8 mouse cellular contexts compared by ENCODE assay signal in the genomic region with DNA sequence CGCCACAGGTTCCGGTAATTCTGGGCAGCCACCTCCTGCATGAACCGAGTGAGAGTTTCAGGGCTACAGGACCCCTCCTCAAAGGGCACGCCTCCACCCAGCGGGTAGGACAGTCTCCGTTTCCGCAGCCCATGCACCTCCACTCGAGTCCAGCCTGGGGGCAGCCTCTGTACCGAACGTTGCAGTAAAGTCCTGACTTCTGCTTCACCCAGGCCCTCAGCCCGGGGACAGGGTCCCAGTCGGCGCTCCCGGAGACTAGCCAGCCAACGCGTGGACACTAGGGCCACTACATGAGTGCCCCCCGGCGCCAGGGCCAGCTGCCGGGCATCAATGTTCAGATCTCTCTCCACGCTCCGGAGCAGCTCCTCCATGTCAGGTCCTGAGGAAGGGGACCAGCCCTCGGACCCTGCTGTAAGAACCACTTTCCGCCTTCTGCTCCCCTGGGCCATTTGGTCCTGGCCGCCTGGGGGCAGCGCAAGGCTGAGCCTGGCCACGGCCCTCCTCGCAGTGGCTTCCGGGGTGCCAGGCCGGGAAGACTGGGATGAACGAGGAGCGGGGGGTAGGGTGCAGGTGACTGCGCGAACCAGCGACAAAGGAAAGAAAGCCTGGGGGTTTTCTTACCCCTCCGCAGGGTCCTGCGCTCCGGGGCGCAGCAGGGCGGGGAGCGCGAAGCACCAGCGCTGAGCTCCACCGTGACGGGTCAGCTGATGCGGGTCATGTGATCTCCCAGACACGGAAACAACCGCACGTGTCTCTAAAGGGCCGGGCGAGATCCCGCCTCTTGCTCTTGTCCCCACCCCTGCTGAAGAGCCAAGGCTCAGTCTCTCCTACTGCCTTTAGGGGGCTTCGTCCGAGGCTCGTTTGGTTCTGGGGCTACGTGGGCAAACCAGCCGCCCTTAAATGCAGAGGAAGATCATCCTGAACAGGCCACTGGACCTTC. TPM values are rescaled to one million over a fixed set of nuclear protein-coding genes. Genes with fewer than 3 reads are reported as not detected.
DNase-seq lines count a peak whose midpoint lies in the region; ATAC-seq and TF ChIP-seq lines count a peak whose summit lies in the region.

A gene (minus strand): TSS at position 727 of the 940 bp plus-strand sequence.

- ATAC-seq in cerebellum, adult (ENCODE audit: insufficient number of reproducible peaks, low FRiP score, low TSS enrichment) = peak; percentile 73
- peak; percentile 96 for ATAC-seq in forebrain, embryonic 13.5 days
- peak; percentile 94 for ATAC-seq in heart, postnatal 0 days (ENCODE audit: insufficient read depth, low read depth)
- peak; percentile 64 for ATAC-seq in liver, embryonic 15.5 days (ENCODE audit: insufficient read depth)
- ATAC-seq in neural tube, embryonic 12.5 days (ENCODE audit: low FRiP score, low read depth) = peak; percentile 92
- ATAC-seq in stomach, postnatal 0 days (ENCODE audit: low FRiP score, low TSS enrichment) = peak; percentile 91

- peak within 1 kb of the TSS; percentile 57 for H3K4me3 ChIP-seq in forebrain, embryonic 13.5 days
- H3K4me3 ChIP-seq in heart, postnatal 0 days (ENCODE audit: low read depth, low read length) = peak within 1 kb of the TSS; percentile 60
- H3K4me3 ChIP-seq in liver, embryonic 15.5 days (replicated peaks) = peak within 1 kb of the TSS; percentile 72
- peak within 1 kb of the TSS; percentile 63 for H3K4me3 ChIP-seq in neural tube, embryonic 12.5 days
- H3K4me3 ChIP-seq in stomach, postnatal 0 days (ENCODE audit: low read depth, low read length) = peak within 1 kb of the TSS; percentile 53

- 2% methylated on average over 55 of the region's 56 CpGs for WGBS in forebrain, embryonic 13.5 days
- 2% methylated on average over 56 of the region's 56 CpGs for WGBS in heart, postnatal 0 days
- 2% methylated on average over 56 of the region's 56 CpGs for WGBS in liver, embryonic 15.5 days (ENCODE audit: insufficient replicate concordance)
- WGBS in neural tube, embryonic 12.5 days = 2% methylated on average over 56 of the region's 56 CpGs
- 2% methylated on average over 55 of the region's 56 CpGs for WGBS in stomach, postnatal 0 days

- peak; percentile 95 for DNase-seq in ES-CJ7 (ENCODE audit: low read depth, low spot score)
- DNase-seq in heart, postnatal 0 days (ENCODE audit: low spot score) = peak; percentile 95
- DNase-seq in kidney, postnatal 36 days = peak; percentile 94 to 95
- DNase-seq in stomach, postnatal 0 days (ENCODE audit: low spot score) = peak; percentile 92

- TF ChIP-seq EP300 in heart, postnatal 0 days (IDR thresholded peaks at IDR 0.05; ENCODE audit: low read depth) = peak; percentile 78; the same call in 1 of the 2 replicates
- no peak for TF ChIP-seq EP300 in stomach, postnatal 0 days (optimal IDR thresholded peaks at IDR 0.05)

- H3K9me3 ChIP-seq in forebrain, embryonic 13.5 days (replicated peaks) = no peaks in the 10 kb centered on the region
- no peaks in the 10 kb centered on the region for H3K9me3 ChIP-seq in heart, postnatal 0 days (replicated peaks; ENCODE audit: control insufficient read depth, low read length)
- H3K9me3 ChIP-seq in liver, embryonic 15.5 days (replicated peaks) = no peaks in the 10 kb centered on the region
- no peaks in the 10 kb centered on the region for H3K9me3 ChIP-seq in neural tube, embryonic 12.5 days
- H3K9me3 ChIP-seq in stomach, postnatal 0 days (ENCODE audit: control insufficient read depth, low read length) = no peaks in the 10 kb centered on the region

- peak; percentile 51 for TF ChIP-seq CTCF in heart, postnatal 0 days (IDR thresholded peaks at IDR 0.05; ENCODE audit: low read depth)
- TF ChIP-seq CTCF in stomach, postnatal 0 days (IDR thresholded peaks at IDR 0.05; ENCODE audit: low read depth) = peak; percentile 74

- H3K9ac ChIP-seq in forebrain, embryonic 13.5 days = peak within 1 kb of the TSS; percentile 76
- peak within 1 kb of the TSS; percentile 64 for H3K9ac ChIP-seq in heart, postnatal 0 days (replicated peaks; ENCODE audit: low read depth, low read length)
- peak within 1 kb of the TSS; percentile 80 for H3K9ac ChIP-seq in liver, embryonic 15.5 days
- peak within 1 kb of the TSS; percentile 70 for H3K9ac ChIP-seq in neural tube, embryonic 12.5 days
- peak within 1 kb of the TSS; percentile 71 for H3K9ac ChIP-seq in stomach, postnatal 0 days (ENCODE audit: low read length)

- peaks cover 18% of the 10 kb centered on the region for H3K4me1 ChIP-seq in forebrain, embryonic 13.5 days
- peaks cover 18% of the 10 kb centered on the region for H3K4me1 ChIP-seq in heart, postnatal 0 days (ENCODE audit: control insufficient read depth, insufficient read depth)
- peaks cover 95% of the 10 kb centered on the region for H3K4me1 ChIP-seq in liver, embryonic 15.5 days (replicated peaks)
- H3K4me1 ChIP-seq in neural tube, embryonic 12.5 days = peaks cover 18% of the 10 kb centered on the region
- H3K4me1 ChIP-seq in stomach, postnatal 0 days (replicated peaks; ENCODE audit: control insufficient read depth, insufficient read depth) = peaks cover 9% of the 10 kb centered on the region; the same call in 1 of the 2 replicates

- H3K27ac ChIP-seq in forebrain, embryonic 13.5 days = no peak within 1 kb of the TSS
- peak within 1 kb of the TSS; percentile 57 for H3K27ac ChIP-seq in heart, postnatal 0 days (ENCODE audit: low read depth)
- H3K27ac ChIP-seq in liver, embryonic 15.5 days (replicated peaks) = peak within 1 kb of the TSS; percentile 79
- H3K27ac ChIP-seq in neural tube, embryonic 12.5 days = 0 out of 2 replicates have a peak within 1 kb of the TSS, but pooled peaks have one; percentile 27
- peak within 1 kb of the TSS; percentile 76 for H3K27ac ChIP-seq in stomach, postnatal 0 days (replicated peaks)

- peak within 1 kb of the TSS; percentile 97 for H3K4me2 ChIP-seq in forebrain, embryonic 13.5 days
- peak within 1 kb of the TSS; percentile 93 for H3K4me2 ChIP-seq in heart, postnatal 0 days (ENCODE audit: low read depth, low read length)
- H3K4me2 ChIP-seq in liver, embryonic 15.5 days = peak within 1 kb of the TSS; percentile 98
- H3K4me2 ChIP-seq in neural tube, embryonic 12.5 days (replicated peaks) = peak within 1 kb of the TSS; percentile 99
- peak within 1 kb of the TSS; percentile 100 for H3K4me2 ChIP-seq in stomach, postnatal 0 days (replicated peaks; ENCODE audit: low read depth)

- H3K36me3 ChIP-seq in forebrain, embryonic 13.5 days (ENCODE audit: poor library complexity, severe bottlenecking) = peaks cover 22% of the 10 kb centered on the region
- H3K36me3 ChIP-seq in heart, postnatal 0 days (replicated peaks; ENCODE audit: control insufficient read depth, insufficient read depth, low read length) = peaks cover 22% of the 10 kb centered on the region
- peaks cover 25% of the 10 kb centered on the region for H3K36me3 ChIP-seq in liver, embryonic 15.5 days (replicated peaks)
- H3K36me3 ChIP-seq in neural tube, embryonic 12.5 days = peaks cover 4% of the 10 kb centered on the region; the same call in 1 of the 2 replicates
- H3K36me3 ChIP-seq in stomach, postnatal 0 days (ENCODE audit: control insufficient read depth, insufficient read depth, low read length) = peaks cover 4% of the 10 kb centered on the region; the same call in 1 of the 2 replicates

- H3K27me3 ChIP-seq in forebrain, embryonic 13.5 days = 0 out of 2 replicates have a peak, but pooled peaks cover 5% of the 10 kb centered on the region
- no peaks in the 10 kb centered on the region for H3K27me3 ChIP-seq in heart, postnatal 0 days (ENCODE audit: control insufficient read depth, insufficient read depth, low read length)
- H3K27me3 ChIP-seq in liver, embryonic 15.5 days = no peaks in the 10 kb centered on the region
- no peaks in the 10 kb centered on the region for H3K27me3 ChIP-seq in neural tube, embryonic 12.5 days (replicated peaks)
- H3K27me3 ChIP-seq in stomach, postnatal 0 days (ENCODE audit: control insufficient read depth, insufficient read depth, low read length) = no peaks in the 10 kb centered on the region

RNA-seq across cellular contexts. Expression of the gene that starts here (rescaled TPM):
- 5.0 and 5.6 TPM in 2 replicates for polyA plus RNA-seq in forebrain, embryonic 13.5 days (2015; fragmentation: Nextera tagmentation; extraction: Ambion mirVana)
- total RNA-seq in heart, postnatal 0 days (2014; rRNA removed; ENCODE audit: low replicate concordance) = 11.8 and 12.0 TPM in 2 replicates
- 2.0 and 2.2 TPM in 2 replicates for polyA plus RNA-seq in heart, postnatal 0 days (2015; fragmentation: Nextera tagmentation; extraction: Ambion mirVana)
- polyA plus RNA-seq in liver, embryonic 15.5 days (2015; fragmentation: Nextera tagmentation; extraction: Ambion mirVana) = 21.0 and 26.2 TPM in 2 replicates
- 8.2 and 9.0 TPM in 2 replicates for polyA plus RNA-seq in neural tube, embryonic 12.5 days (2016; fragmentation: Nextera tagmentation; extraction: Ambion mirVana)
- polyA plus RNA-seq in stomach, postnatal 0 days (2015; fragmentation: Nextera tagmentation; extraction: Ambion mirVana) = 2.6 and 2.7 TPM in 2 replicates
